Mouse (Mus musculus): ENCODE measurements around the gene Spo11.

DNA sequence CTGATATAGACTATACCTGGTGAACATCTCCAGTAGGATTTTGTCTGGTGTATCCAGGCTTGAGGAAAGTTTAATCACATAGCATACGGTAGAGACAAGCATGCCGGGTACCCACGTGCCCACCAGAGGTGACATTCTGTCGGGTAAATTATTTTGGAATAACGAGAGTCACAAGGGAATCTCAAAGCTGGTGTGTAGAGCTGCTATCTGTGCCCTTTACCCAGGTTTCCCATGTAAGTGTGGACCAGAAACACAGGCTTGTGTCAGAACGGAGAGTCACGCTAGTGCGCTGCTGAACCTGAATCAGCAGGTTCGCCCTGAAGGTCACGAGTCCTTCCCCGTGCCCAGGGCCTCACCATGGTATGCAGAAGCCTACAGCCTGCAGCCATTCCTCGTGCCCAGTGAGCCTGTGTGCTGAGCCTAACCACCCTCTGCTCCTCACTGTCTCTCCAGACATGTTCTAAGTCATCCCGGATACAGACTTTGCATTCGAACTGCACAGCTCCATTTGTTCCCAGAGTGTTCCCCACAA is 47.5 kb upstream of the Spo11 start:
- TF ChIP-seq CTCF (IDR thresholded peaks at IDR 0.05; ENCODE audit: borderline replicate concordance, insufficient read depth, low read length) (no peak), POLR2A (IDR thresholded peaks at IDR 0.05; ENCODE audit: low read depth, low read length) (no peak)
